ENCODE assay signal across 14 mouse cellular contexts in genomic region chr10:118113256-118113682, GRCm38 (mm10). TPM values are rescaled to one million over a fixed set of nuclear protein-coding genes. Genes with fewer than 3 reads are reported as not detected.
DNase-seq lines count a peak whose midpoint lies in the region; ATAC-seq and TF ChIP-seq lines count a peak whose summit lies in the region.
"Had no signal": no experiment of that assay in that cellular context is flagged by ENCODE, and none has a peak within 500 bp of the region (broad histone marks: within the 10 kb centered on the region; RNA-seq: fewer than 3 reads in every experiment).

No protein-coding gene starts in this region.

- H3K9me3 ChIP-seq in forebrain, embryonic 12.5 days, result no peaks in the 10 kb centered on the region
- H3K9me3 ChIP-seq in forebrain, embryonic 15.5 days, result no peaks in the 10 kb centered on the region
- no peaks in the 10 kb centered on the region for H3K9me3 ChIP-seq in hindbrain, embryonic 16.5 days (ENCODE audit: control insufficient read depth, low read length)
- H3K9me3 ChIP-seq in liver, embryonic 12.5 days (replicated peaks), result no peaks in the 10 kb centered on the region
- H3K9me3 ChIP-seq: heart, embryonic 15.5 days had no signal

- ATAC-seq in forebrain, embryonic 12.5 days (ENCODE audit: low FRiP score), result peak; percentile 44; the same call in 1 of the 2 replicates
- ATAC-seq in forebrain, embryonic 15.5 days (replicated peaks), result no peak
- ATAC-seq in hindbrain, embryonic 16.5 days, result peak; percentile 51; the same call in 1 of the 2 replicates
- ATAC-seq in liver, embryonic 12.5 days, result no peak

- H3K36me3 ChIP-seq in forebrain, embryonic 12.5 days (replicated peaks), result no peaks in the 10 kb centered on the region
- no peaks in the 10 kb centered on the region for H3K36me3 ChIP-seq in forebrain, embryonic 15.5 days
- no peaks in the 10 kb centered on the region for H3K36me3 ChIP-seq in hindbrain, embryonic 16.5 days (ENCODE audit: control insufficient read depth, insufficient read depth, low read length)
- no peaks in the 10 kb centered on the region for H3K36me3 ChIP-seq in liver, embryonic 12.5 days
- H3K36me3 ChIP-seq: heart, embryonic 15.5 days had no signal

- peak; percentile 39 to 65 for DNase-seq in adrenal gland, adult (ENCODE audit: inconsistent age in 2 of 2, low spot score in 1 of 2)
- DNase-seq in adrenal gland, adult 18-20 months (ENCODE audit: low spot score in 2 of 2), result no peak
- peak; percentile 55 for DNase-seq in brain, embryonic 14.5 days (ENCODE audit: low read depth)
- DNase-seq in lung, postnatal 14 days, result no peak
- DNase-seq: gastrocnemius, postnatal 10 days; kidney, postnatal 14 days; layer of hippocampus, postnatal 36 days; thymus, adult 18-20 months had no signal

- H3K27me3 ChIP-seq in forebrain, embryonic 12.5 days, result no peaks in the 10 kb centered on the region
- no peaks in the 10 kb centered on the region for H3K27me3 ChIP-seq in forebrain, embryonic 15.5 days
- no peaks in the 10 kb centered on the region for H3K27me3 ChIP-seq in hindbrain, embryonic 16.5 days (replicated peaks; ENCODE audit: control insufficient read depth, insufficient read depth, low read length)
- no peaks in the 10 kb centered on the region for H3K27me3 ChIP-seq in liver, embryonic 12.5 days (replicated peaks)
- H3K27me3 ChIP-seq: heart, embryonic 15.5 days had no signal

- TF ChIP-seq CTCF in brain, embryonic 14.5 days (IDR thresholded peaks at IDR 0.05; ENCODE audit: borderline replicate concordance, extremely low read depth, insufficient read depth, insufficient read length), result no peak

- H3K4me2 ChIP-seq in forebrain, embryonic 12.5 days, result no peak overlapping the region
- H3K4me2 ChIP-seq in forebrain, embryonic 15.5 days (replicated peaks), result no peak overlapping the region
- no peak overlapping the region for H3K4me2 ChIP-seq in hindbrain, embryonic 16.5 days (ENCODE audit: low read length)
- H3K4me2 ChIP-seq in liver, embryonic 12.5 days, result no peak overlapping the region
- H3K4me2 ChIP-seq: heart, embryonic 15.5 days had no signal

- H3K4me1 ChIP-seq in forebrain, embryonic 12.5 days, result peaks cover 11% of the 10 kb centered on the region
- 0 out of 2 replicates have a peak, but pooled peaks cover 4% of the 10 kb centered on the region for H3K4me1 ChIP-seq in forebrain, embryonic 15.5 days
- peaks cover 5% of the 10 kb centered on the region; the same call in 1 of the 2 replicates for H3K4me1 ChIP-seq in hindbrain, embryonic 16.5 days (ENCODE audit: control insufficient read depth, insufficient read depth, low read depth, low read length)
- H3K4me1 ChIP-seq in liver, embryonic 12.5 days, result 0 out of 2 replicates have a peak, but pooled peaks cover 3% of the 10 kb centered on the region

- WGBS in forebrain, embryonic 12.5 days, result 52% methylated on average over 9 of the region's 9 CpGs
- WGBS in forebrain, embryonic 15.5 days, result 48% methylated on average over 9 of the region's 9 CpGs
- WGBS in hindbrain, embryonic 16.5 days, result 35% methylated on average over 9 of the region's 9 CpGs
- WGBS in liver, embryonic 12.5 days (ENCODE audit: insufficient replicate concordance), result 67% methylated on average over 9 of the region's 9 CpGs

- H3K4me3 ChIP-seq in forebrain, embryonic 12.5 days (replicated peaks), result no peak overlapping the region
- no peak overlapping the region for H3K4me3 ChIP-seq in forebrain, embryonic 15.5 days
- no peak overlapping the region for H3K4me3 ChIP-seq in hindbrain, embryonic 16.5 days (ENCODE audit: low read length)
- H3K4me3 ChIP-seq in liver, embryonic 12.5 days, result no peak overlapping the region
- H3K4me3 ChIP-seq: heart, embryonic 15.5 days; myocyte had no signal

- 0 out of 2 replicates have a peak overlapping the region, but pooled peaks have one; percentile 42 for H3K27ac ChIP-seq in forebrain, embryonic 12.5 days
- no peak overlapping the region for H3K27ac ChIP-seq in forebrain, embryonic 15.5 days (replicated peaks)
- H3K27ac ChIP-seq in hindbrain, embryonic 16.5 days (ENCODE audit: low read depth, low read length), result no peak overlapping the region; the same call in 1 of the 2 replicates
- H3K27ac ChIP-seq in liver, embryonic 12.5 days, result no peak overlapping the region
- H3K27ac ChIP-seq: heart, embryonic 15.5 days had no signal

- TF ChIP-seq POLR2A in brain, embryonic 14.5 days (IDR thresholded peaks at IDR 0.05; ENCODE audit: borderline replicate concordance, extremely low read depth, insufficient read depth, insufficient read length, poor library complexity, severe bottlenecking), result no peak

- no peak overlapping the region for H3K9ac ChIP-seq in forebrain, embryonic 12.5 days
- no peak overlapping the region for H3K9ac ChIP-seq in forebrain, embryonic 15.5 days (replicated peaks)
- no peak overlapping the region for H3K9ac ChIP-seq in hindbrain, embryonic 16.5 days (ENCODE audit: low read depth, low read length)
- H3K9ac ChIP-seq in liver, embryonic 12.5 days, result no peak overlapping the region
- H3K9ac ChIP-seq: heart, embryonic 15.5 days had no signal

RNA-seq across cellular contexts. Expression of gene Mdm1, which starts 28.3 kb away (rescaled TPM):
- total RNA-seq in adrenal gland, adult 18-20 months (2021), result 10 to 100 TPM; 10.9 to 11.4 TPM
- polyA plus RNA-seq in forebrain, embryonic 12.5 days (2016; fragmentation: Nextera tagmentation; extraction: Ambion mirVana), result 62.2 and 63.8 TPM in 2 replicates
- 38.7 and 42.8 TPM in 2 replicates for polyA plus RNA-seq in forebrain, embryonic 15.5 days (2015; fragmentation: Nextera tagmentation; extraction: Ambion mirVana)
- polyA plus RNA-seq in brain, embryonic 14.5 days (2012; rRNA removed), result 50.1 and 53.2 TPM in 2 replicates
- polyA plus RNA-seq in hindbrain, embryonic 16.5 days (2015; fragmentation: Nextera tagmentation; extraction: Ambion mirVana), result 27.9 TPM in 2 replicates
- 17.9 and 19.6 TPM in 2 replicates for polyA plus RNA-seq in liver, embryonic 12.5 days (2016; fragmentation: Nextera tagmentation; extraction: Ambion mirVana)

Comparison
In these comparisons a context has a peak if more than half of its experiments do, and no peak if none do; other contexts are left out.
1. DNase-seq: peak in adrenal gland, adult (2 of 2) and brain, embryonic 14.5 days (single experiment); none in adrenal gland, adult 18-20 months (0 of 2) and lung, postnatal 14 days (single experiment).
2. ATAC-seq: peak in forebrain, embryonic 12.5 days (single experiment) and hindbrain, embryonic 16.5 days (single experiment); none in forebrain, embryonic 15.5 days (single experiment) and liver, embryonic 12.5 days (single experiment).